Mouse (Mus musculus): ENCODE results near the gene Mrc2. TPM values are rescaled to one million over a fixed set of nuclear protein-coding genes. Genes with fewer than 3 reads are reported as not detected.

Gene Mrc2
- total RNA-seq, 1 experiment from 2014 or later = not detected

DNA sequence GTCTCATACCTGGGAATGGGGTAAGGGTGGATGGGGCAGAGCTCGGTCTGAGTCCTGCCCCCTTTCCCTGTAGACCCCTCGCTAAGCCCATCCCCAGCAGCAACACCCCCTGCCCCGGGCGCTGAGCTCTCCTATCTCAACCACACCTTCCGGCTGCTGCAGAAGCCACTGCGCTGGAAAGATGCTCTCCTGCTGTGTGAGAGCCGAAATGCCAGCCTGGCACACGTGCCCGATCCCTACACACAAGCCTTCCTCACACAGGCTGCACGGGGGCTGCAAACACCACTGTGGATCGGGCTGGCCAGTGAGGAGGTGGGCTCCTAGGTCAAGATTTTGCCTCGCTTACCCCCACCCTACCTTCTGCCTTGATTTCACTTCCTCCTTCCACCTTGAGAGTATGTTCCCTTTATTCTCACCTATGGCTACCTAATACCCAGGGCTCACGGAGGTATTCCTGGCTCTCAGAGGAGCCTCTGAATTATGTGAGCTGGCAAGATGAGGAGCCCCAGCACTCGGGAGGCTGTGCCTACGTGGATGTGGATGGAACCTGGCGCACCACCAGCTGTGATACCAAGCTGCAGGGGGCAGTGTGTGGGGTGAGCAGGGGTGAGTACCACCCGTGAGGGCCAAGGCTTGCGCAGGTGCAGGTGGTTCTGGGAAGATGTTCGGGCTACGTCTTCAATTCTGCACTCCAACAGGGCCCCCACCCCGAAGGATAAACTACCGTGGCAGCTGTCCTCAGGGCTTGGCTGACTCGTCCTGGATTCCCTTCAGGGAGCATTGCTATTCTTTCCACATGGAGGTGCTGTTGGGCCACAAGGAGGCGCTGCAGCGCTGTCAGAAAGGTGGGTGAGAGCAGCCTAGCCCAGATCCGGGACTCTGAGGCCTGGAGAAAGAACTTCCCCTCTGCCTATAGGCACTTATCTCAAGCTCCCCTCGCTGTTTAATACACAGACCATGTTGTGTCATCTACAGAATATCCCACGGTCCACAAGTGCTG lies 55.0 kb downstream of the Mrc2 start:
- ATAC-seq (replicated peaks; ENCODE audit: low read depth, poor library complexity, severe bottlenecking) = peak; percentile 91

DNA sequence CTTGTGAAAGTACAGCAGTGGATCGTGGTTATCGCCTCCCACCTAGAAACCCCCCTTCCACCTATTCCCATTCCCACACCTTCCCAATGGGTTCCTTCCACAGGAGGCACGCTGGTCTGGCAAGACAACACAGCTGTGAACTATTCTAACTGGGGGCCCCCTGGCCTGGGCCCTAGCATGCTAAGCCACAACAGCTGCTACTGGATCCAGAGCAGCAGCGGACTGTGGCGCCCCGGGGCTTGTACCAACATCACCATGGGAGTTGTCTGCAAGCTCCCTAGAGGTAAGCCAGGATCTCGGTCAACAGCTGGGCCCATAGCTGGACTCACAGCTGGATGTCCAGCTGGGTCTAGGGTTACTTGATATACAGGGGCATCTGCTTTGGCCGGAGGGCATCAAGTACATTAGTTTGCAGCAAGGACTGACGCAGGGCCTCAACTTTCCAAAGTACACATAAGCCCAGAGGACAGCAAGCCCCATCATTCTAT lies 56.1 kb downstream of the Mrc2 start:
- no peak for ATAC-seq (replicated peaks; ENCODE audit: low read depth, poor library complexity, severe bottlenecking)

DNA sequence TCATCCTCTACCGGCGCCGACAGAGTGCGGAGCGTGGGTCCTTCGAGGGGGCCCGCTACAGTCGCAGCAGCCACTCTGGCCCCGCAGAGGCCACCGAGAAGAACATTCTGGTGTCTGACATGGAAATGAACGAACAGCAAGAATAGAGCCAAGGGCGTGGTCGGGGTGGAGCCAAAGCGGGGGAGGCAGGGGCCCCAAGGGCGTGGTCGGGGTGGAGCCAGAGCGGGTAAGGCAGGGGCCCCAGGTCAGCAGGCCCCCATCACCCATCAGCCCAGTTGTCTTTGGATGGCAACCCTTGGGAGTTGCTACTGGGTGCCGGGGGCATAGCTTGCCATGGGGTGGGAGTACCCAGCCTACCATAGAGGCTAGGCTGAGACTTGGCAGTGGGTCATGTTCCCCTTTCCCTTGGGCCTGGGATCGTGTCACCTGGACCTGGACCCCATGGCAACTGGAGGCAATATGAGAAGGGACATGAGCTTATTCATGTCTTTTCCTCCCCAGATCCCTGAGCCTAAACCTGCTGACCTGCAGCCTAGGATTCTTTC lies 57.4 kb downstream of the Mrc2 start:
- ATAC-seq (replicated peaks; ENCODE audit: low read depth, poor library complexity, severe bottlenecking) = no peak

DNA sequence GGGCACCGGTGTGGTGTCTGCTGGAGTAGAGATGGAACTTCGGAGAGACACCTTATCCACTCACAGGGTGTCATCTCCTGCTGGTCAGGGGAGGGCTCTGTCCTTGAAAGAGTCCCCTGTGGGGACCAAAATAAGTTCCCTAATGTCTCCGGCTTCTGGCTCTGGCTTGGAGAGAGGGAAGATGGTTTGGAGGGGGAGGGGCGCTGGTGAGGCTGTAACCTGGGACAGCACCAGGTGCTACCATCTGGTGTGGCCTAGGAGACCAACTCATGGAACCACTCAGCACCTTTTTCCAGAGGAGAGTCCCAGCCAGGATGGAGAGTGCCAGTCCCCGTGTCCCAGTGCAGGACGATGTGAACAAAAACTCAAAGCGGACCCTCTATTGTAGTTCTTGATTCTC lies 58.2 kb downstream of the Mrc2 start:
- no peak for ATAC-seq (replicated peaks; ENCODE audit: low read depth, poor library complexity, severe bottlenecking)

DNA sequence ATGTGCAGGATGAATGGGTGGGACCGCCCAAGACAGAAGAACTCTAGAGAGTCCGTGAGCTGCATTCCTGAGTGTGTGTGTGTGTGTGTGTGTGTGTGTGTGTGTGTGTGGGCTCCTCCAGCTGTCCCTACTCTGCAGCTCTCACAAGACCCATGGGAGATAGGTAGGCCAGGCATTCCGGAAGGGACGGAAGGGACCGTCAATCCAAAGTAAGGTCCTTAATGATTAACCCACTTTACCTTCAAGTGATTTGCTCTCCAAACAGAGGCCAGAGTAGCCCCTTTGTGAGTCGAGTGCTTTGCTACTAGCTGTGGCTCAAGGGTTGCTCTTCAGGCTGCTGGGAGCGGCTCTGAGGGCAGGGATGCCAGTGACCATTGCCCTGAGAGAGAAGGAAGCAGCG lies 59.7 kb downstream of the Mrc2 start:
- no peak for ATAC-seq (replicated peaks; ENCODE audit: low read depth, poor library complexity, severe bottlenecking)

DNA sequence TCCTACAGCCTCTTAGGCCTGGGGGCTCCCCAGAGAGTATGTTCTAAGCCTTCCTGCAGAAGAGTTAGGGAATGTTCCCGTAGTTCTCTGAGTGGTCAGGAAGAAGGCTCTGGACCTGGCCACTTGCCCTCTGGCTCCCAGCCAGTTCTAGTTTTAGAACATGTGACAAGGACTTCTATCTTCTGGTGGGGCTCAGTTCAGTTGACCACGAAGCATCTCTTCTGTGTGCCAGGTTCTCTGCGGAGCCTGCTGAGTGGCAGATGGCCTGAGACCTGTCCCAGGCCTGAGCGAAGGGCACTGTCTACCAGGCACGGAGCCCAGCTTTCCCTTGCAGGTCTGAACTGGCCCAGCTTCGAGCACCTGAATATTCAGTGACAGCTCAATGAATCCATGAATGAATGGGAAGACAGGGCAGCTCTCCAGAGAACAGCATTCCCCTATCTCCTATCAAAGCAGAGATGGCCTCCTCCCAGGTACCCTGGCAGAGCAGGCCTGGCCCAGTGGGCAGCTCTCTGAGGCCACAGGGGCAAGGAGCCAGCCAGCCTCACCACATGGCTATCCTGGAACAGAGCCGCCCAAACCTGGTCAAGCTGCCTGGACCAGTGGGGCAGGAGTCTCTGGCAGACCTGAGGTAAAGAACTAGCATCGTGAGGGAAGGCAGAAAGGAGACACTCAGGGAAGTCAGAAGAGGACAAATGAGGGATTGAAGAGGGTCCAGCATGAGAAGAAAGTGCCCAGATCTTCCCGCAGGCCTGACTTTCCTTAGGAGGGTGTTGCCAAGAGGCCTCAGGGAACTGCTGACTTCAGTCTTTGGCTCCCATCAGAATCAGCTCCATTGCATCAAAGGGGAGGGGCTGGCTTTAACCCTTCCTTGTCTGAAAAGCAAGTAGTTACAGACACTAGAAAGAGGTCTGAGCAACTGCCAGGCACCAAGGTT lies 60.8 kb downstream of the Mrc2 start:
- no peak for ATAC-seq (replicated peaks; ENCODE audit: low read depth, poor library complexity, severe bottlenecking)

DNA sequence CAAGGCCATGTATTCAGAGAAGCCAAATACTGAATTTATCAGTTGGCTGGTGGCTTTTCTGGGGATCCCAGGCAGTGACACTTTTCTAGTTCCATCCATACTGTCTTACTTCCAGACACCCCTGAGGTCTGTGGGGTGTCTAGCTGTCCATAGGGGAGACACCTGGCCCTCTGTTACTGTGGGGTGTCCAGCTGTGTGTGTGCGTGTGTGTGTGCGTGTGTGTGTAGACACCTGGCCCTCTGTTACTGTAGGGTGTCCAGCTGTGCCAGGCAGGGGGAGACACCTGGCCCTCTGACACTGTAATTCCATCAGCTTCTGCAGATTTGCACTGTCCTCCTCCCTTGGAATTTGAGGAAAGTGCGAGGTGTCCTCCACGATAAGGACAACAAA lies 61.4 kb downstream of the Mrc2 start:
- no peak for ATAC-seq (replicated peaks; ENCODE audit: low read depth, poor library complexity, severe bottlenecking)

DNA sequence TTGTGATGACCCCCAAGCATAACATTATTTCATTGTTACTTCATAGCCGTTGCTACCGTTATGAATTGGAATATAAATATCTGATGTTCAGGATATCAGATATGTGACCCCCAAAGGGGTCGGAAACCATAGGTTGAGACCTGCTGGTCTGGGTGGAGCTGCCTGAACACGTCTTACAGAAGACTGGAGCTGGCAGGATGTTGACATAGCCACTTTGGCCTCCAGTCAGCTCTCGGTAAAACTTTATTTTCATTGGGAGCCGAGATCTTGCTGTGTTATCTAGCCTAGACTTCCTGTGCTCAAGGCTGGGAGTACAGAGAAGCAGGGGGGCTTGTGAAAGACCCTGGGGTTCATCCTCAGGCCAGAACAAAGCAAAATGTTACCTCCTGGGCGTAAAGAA lies 63.9 kb downstream of the Mrc2 start:
- no peak for ATAC-seq (replicated peaks; ENCODE audit: low read depth, poor library complexity, severe bottlenecking)

DNA sequence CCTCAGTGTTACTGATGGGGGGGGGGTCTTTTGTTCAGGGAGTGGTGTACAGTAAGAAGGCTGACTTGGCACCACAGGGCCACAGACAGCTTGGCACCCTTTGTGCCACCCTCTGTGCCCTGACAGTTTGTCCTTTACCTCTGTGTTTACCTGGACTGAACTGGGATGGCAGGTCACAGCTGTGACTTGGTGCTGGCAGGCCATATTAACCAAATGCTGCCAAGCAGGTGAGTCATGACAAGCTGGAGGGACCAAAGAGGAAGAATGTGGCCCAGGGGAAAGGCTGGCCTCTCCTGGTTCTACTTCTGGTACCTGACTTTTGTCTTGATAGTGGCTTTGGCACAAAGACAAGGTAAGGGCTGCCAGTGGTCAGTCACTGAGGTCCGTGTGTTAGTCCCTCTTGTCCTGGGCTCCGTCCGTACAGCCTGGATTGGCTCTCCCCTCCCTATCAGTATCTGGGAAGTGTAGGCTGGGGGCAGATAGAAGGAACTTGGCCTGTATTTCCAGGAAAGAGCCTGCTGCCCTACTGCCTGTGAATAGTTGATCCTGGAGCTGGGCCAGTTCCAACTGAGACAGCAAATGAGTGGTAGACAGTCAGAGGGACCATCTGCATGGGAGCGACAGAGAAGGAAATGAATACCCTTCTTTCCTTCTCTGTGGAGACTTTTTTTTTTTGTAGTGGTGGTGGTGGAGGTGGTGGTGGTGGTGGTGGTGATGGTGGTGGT lies 69.8 kb downstream of the Mrc2 start:
- no peak for ATAC-seq (replicated peaks; ENCODE audit: low read depth, poor library complexity, severe bottlenecking)

DNA sequence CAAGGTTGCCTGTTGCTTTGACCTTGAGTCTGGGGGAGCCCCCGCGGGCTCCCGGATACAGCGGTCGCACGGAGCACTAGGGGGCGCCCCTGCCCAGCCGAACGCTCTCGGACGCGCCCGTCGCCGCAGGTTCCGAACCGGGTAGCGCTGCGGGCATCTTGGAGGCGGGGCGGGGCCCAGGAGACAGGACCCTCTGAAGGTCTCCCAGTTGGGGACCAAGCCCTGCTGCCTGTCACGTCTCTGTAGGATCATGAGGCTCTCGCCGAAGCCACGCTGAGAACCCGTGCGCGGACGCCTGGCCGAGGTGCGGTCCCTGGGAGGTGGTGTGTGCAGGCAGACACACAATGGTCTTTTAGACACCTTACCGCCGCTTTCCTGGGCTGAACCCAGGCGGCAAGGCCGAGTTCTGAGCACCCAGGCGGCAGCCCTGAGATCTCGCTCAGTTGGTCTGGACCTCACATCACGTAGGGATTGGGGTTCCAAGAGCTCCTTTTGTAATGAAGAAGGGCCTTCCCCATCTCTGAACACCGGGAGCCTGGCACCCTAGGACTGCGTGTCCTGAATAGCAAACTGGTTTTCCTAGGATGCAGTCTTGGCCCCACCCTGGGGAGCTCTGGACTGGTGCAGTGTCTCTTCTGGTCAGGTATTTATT lies 70.6 kb downstream of the Mrc2 start:
- peak; percentile 52 for ATAC-seq (replicated peaks; ENCODE audit: low read depth, poor library complexity, severe bottlenecking)

DNA sequence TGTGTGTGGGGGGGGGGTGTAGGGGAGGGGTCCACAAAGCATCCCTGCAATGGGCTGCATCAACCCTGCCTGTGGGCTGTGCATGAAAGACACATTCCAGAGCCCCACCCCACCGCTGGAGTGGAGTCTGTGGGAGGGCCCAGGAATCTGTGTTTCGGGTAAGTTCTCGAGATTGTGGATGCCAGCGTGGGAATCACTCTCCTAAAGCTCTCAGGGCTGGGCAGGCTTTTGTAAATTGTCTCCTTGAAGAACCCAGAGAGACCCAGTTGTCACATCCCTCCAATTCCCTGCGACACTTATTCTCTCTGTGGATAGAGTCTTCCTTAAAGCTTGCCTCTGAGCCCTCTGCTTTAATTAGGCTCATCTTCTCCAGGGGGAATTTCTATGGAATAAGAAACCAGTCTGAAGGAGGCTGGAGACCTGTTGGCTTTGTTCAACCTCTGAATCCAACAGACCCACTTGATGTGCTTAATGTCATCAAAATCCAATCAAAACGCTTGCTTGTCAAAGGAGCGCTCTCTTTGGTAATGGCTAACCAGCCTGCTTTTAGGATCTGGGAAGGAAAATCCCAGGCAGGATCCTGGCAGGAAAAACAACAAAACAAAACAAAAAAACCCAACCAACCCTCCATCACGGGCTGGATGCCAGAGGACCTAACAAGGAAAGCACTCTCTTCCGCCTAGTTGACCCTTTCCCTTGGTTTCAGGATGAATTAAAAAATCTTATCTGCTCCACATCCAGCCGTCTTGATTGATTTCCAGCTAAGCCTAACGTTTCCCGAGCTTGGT lies 71.3 kb downstream of the Mrc2 start:
- ATAC-seq (replicated peaks; ENCODE audit: low read depth, poor library complexity, severe bottlenecking) = no peak

DNA sequence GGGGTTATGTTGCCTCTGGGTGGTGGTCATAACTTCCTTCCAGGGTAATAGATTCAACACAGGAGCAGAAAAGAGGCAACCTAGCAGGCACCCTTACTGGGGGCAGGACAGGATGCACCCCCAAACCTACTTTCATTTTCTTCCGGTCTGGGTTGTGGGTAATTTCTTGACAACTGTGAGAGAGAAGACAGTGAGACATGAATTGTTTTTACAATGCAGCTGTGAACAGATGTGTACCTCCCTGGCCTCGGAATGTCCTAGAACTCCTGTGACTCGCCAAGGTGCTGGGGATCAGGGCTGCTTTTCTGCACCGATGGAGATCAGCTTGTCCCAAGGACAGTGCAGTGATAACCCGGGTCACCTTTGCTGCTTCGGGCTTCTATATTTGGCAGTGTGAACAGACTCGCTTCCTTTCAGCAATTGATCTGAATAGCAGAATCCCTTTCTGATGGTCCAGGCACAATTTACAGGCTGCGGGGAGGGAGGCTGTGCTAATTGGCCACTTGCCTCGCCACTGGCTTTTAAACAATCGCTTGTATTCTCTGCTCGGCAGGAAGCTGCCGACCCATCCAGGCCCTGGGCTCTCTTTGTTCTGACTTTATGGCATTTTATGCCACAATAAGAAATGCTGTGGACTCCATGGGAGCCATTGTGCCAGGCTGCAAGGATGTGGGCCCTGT lies 72.1 kb downstream of the Mrc2 start:
- no peak for ATAC-seq (replicated peaks; ENCODE audit: low read depth, poor library complexity, severe bottlenecking)

DNA sequence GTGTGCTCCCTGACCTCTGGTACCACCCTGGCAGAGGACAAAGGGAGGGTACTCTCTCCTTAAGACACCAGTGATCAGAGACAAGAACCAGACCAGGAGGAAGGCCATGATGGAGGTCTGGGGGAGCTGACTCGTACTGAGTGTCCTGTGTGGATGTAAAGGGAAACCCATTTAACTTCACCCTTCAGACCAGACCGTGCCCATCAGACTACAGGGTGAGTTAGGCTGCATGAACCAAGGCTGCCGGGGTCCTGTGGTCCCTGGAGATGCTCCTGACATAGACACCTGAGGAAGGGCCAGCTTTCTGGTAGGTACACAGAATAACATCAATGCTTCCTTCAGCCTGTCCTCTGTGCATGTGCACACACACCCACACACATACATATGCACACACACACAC lies 73.2 kb downstream of the Mrc2 start:
- no peak for ATAC-seq (replicated peaks; ENCODE audit: low read depth, poor library complexity, severe bottlenecking)

DNA sequence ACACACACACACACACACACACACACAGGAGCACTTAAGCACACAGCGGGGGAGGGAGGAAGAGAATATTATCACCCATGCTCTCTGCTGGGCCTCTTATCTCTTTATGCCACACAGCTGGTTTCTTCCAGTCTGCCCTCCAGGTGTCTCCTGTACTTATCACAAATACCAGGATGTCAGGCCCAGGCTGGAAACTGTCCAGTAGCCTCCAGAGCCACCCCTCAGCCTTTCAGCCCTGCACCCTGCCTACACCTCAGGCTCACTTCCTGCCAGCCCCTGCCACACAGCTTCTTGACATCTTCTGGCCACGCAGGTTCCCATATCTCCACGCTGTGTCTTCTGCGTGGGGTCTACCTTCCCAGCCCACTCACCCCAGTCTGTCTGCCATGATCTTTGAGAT lies 73.6 kb downstream of the Mrc2 start:
- ATAC-seq (replicated peaks; ENCODE audit: low read depth, poor library complexity, severe bottlenecking) = peak; percentile 79

DNA sequence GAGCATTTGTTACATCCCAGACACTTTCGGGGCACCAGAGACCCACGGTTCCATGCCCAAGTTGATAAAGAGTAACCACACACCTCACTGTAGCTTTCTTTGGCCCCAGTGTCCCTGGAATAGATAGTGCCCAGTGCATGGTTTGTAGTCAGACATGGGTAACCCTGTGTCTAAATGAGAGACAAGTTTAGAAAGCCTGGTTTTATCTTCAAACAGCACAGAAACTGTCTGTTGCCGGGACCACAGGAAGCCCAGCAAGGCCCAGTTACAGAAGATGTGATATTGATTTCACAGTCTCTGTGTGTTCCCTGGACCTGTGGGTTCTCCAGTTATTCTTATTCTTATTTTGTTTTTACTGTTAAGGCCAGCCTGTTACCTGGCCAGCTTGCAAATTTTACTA lies 74.7 kb downstream of the Mrc2 start:
- peak; percentile 10; the same call in 1 of the 2 replicates for ATAC-seq (replicated peaks; ENCODE audit: low read depth, poor library complexity, severe bottlenecking)

DNA sequence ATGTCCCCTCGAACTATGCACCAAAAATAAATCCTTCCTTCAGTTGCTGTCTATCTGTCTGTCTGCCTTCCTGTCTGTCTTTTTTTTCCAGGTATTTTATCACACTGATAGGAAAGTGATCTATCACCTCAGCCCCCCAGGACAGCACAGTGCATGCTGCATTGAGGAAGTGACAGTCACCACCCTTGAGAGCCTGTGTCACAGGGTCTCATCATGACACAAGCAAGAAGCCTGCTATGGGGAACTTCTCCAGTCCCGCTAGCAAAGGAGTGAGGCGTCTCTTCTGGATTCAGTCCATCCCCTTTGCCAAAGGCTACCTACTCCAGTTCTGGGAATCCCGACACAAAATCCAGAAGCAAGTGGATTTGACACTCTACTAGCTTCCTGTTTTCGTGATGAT lies 76.4 kb downstream of the Mrc2 start:
- ATAC-seq (replicated peaks; ENCODE audit: low read depth, poor library complexity, severe bottlenecking) = peak; percentile 19; the same call in 1 of the 2 replicates

DNA sequence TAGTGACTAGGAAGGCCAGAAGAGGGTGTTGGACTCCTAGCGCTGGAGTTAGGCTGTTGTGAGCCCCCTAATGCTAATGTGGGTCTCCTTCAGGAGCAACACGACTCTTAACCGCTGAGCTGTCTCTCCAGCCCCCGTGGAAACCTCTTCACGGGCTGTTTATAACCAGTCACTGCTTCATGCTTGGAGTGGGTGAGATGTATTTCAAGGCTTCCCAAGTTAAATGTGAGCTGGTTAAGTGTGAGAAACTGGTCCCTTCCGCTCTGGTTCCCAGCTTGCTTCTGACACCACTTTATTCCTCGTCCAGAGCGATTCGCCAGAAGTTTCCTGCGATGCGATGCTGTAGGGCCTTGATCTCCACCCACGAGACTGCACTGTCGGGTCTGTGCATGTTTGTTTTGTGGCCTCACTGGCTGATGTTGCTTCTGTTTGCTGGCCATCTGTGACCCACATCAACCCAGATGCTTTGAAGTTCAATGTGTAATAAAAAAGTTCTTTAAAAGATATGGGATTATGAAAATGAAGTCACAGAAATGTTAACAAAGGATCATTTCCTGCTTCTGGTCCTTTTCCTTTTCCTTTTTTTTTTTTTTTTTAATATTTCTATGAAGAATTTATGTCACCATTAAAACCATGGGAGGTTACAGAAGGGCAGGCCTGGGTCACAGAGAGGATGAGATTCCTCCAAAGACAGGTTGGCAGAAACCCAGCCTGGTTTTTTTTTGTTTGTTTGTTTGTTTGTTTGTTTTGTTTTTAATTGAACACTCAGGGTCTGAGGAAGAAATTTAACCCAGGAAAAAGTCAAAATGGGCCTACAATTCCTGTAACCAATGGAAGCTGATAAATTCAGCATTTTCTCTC lies 77.3 kb downstream of the Mrc2 start:
- no peak for ATAC-seq (replicated peaks; ENCODE audit: low read depth, poor library complexity, severe bottlenecking)
